Mouse (Mus musculus): ENCODE measurements around the gene Arsg. TPM values are rescaled to one million over a fixed set of nuclear protein-coding genes. Genes with fewer than 3 reads are reported as not detected.

Gene Arsg
- polyA plus RNA-seq, 1 experiment from 2014 or later: 3.6 TPM

DNA sequence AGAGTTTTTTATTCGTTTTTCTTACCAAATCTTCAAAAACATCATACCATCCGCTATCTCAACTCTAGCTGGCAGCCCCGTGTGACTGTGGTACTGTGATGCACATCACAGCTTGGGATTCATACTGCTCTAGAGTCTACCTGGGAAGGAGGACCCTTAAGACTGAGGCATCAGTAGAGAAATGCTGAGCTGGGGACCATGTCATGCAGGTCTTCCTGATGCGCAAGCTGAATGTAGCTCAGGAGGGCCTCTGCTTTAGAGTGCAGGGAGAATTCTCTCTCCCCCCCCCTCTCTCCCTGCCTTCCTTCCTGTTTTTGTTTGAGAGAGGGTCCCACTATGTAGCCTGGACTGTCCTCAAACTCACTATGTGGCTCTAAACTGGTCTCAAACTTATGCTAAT is 32.5 kb upstream of the Arsg start:
- Histone ChIP-seq H3K27me3 (ENCODE audit: control insufficient read depth, insufficient read depth, low read length) (no peaks in the 10 kb centered on the region), H3K9ac (ENCODE audit: low read length) (peak overlapping the region; percentile 83), H3K36me3 (ENCODE audit: control insufficient read depth, insufficient read depth) (peaks cover 13% of the 10 kb centered on the region), H3K4me2 (ENCODE audit: low read depth, low read length) (peak overlapping the region; percentile 93), H3K4me1 (ENCODE audit: control insufficient read depth, insufficient read depth, low read length) (peaks cover 17% of the 10 kb centered on the region), H3K4me3 (ENCODE audit: low read length) (peak overlapping the region; percentile 76), H3K27ac (ENCODE audit: low read length) (no peak overlapping the region), H3K9me3 (replicated peaks; ENCODE audit: control insufficient read depth, low read length) (no peaks in the 10 kb centered on the region)
- no peak for ATAC-seq (replicated peaks; ENCODE audit: extremely low read depth, insufficient read depth, low FRiP score)
- WGBS: 61% methylated on average over 4 of the region's 4 CpGs

DNA sequence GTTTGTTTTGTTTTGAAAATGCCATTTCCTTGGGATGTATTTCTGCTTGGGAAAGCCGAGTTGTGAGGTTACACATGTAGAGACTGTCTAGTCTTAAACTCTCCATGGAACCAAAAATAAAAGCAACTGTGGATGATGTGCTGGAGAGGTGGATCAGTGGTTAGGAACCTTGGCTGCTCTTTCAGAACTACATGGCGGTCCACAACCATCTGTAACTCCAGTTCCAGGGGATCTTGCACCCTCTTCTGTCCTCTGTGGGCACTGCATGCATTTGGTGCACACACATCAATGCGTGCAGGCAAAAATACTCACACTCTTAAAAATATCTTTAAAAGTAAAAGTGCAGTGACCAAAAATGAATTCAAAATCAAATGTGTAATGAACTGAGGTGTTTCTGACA is 32.1 kb upstream of the Arsg start:
- no peak overlapping the region for H3K9ac ChIP-seq (ENCODE audit: low read length)
- H3K36me3 ChIP-seq (ENCODE audit: control insufficient read depth, insufficient read depth): peaks cover 11% of the 10 kb centered on the region
- H3K27me3 ChIP-seq (ENCODE audit: control insufficient read depth, insufficient read depth, low read length): no peaks in the 10 kb centered on the region
- ATAC-seq (replicated peaks; ENCODE audit: extremely low read depth, insufficient read depth, low FRiP score): no peak
- H3K4me3 ChIP-seq (ENCODE audit: low read length): no peak overlapping the region
- peaks cover 17% of the 10 kb centered on the region for H3K4me1 ChIP-seq (ENCODE audit: control insufficient read depth, insufficient read depth, low read length)
- H3K27ac ChIP-seq (ENCODE audit: low read length): no peak overlapping the region
- H3K4me2 ChIP-seq (ENCODE audit: low read depth, low read length): no peak overlapping the region
- H3K9me3 ChIP-seq (replicated peaks; ENCODE audit: control insufficient read depth, low read length): no peaks in the 10 kb centered on the region
- 59% methylated on average over 3 of the region's 3 CpGs for WGBS

DNA sequence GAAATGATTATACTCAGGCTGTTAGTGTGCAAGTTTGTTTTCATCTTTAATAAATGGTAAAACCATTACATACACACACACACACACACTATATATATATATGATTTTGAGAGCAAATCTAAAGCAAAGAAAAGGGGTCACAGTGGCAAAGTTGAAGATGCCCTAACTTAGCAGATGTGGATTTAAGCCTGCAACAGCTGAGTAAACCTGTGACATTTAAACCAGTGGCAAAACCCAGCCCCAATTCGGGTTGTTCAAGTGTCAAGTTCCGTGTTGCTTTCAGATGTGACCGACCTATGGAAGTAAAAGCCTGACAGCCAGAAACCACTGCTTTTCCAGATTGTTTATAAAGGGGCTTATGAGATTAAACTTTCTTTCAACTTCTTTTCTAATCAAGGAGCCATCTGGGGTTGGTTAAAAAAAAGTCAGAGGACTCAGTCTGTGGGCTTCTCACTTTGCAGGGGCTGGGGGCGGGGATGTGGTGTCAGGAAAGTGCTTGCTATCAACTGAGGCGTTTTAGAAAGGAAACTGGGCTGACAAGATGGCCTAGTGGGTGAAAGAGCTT is 30.9 kb upstream of the Arsg start:
- H3K36me3 ChIP-seq (ENCODE audit: control insufficient read depth, insufficient read depth): peaks cover 4% of the 10 kb centered on the region; the same call in 1 of the 2 replicates
- no peak for ATAC-seq (replicated peaks; ENCODE audit: extremely low read depth, insufficient read depth, low FRiP score)
- no peak overlapping the region for H3K4me3 ChIP-seq (ENCODE audit: low read length)
- peaks cover 17% of the 10 kb centered on the region for H3K4me1 ChIP-seq (ENCODE audit: control insufficient read depth, insufficient read depth, low read length)
- H3K27ac ChIP-seq (ENCODE audit: low read length): no peak overlapping the region
- no peaks in the 10 kb centered on the region for H3K9me3 ChIP-seq (replicated peaks; ENCODE audit: control insufficient read depth, low read length)
- no peaks in the 10 kb centered on the region for H3K27me3 ChIP-seq (ENCODE audit: control insufficient read depth, insufficient read depth, low read length)
- WGBS: 52% methylated on average over 5 of the region's 5 CpGs
- no peak overlapping the region for H3K9ac ChIP-seq (ENCODE audit: low read length)
- no peak overlapping the region for H3K4me2 ChIP-seq (ENCODE audit: low read depth, low read length)

DNA sequence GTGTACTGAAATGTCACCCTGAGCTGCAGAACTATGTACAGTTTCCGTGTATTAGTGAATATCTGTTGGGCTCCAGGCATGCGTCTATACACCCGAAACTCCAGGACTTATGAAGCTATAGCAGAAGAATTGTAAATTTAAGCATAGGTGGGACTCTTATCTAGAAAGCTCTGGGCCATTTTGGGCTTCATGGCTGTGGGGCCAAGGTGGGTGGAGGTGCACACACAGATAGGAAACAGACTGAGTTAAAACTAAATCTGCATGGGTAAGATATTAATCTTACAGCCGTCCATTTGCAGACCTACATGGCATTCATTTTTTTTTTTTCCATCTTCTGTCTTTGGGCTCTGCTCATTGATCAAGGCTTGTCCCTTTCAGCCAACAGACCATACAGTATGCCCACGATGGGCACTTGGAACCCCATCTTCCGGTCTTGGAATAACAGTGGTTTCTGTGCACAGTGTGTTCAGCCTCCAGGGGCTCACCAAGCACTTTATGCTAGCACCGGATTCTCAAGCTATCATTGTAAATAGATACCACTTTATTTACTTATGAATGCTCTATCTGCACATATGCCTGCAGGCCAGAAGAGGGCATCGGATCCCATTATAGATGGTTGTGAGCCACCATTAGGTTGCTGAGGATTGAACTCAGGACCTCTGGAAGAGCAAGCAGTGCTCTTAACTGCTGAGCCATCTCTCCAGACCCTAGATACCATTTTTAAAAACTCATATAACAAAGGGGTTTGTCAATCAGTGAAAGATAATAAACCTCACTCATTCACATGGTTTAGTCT is 29.5 kb upstream of the Arsg start:
- peaks cover 17% of the 10 kb centered on the region for H3K4me1 ChIP-seq (ENCODE audit: control insufficient read depth, insufficient read depth, low read length)
- H3K4me3 ChIP-seq (ENCODE audit: low read length): no peak overlapping the region
- no peaks in the 10 kb centered on the region for H3K36me3 ChIP-seq (ENCODE audit: control insufficient read depth, insufficient read depth)
- H3K4me2 ChIP-seq (ENCODE audit: low read depth, low read length): no peak overlapping the region
- WGBS: 86% methylated on average over 8 of the region's 8 CpGs
- ATAC-seq (replicated peaks; ENCODE audit: extremely low read depth, insufficient read depth, low FRiP score): no peak
- H3K27me3 ChIP-seq (ENCODE audit: control insufficient read depth, insufficient read depth, low read length): no peaks in the 10 kb centered on the region
- H3K9ac ChIP-seq (ENCODE audit: low read length): no peak overlapping the region
- H3K27ac ChIP-seq (ENCODE audit: low read length): no peak overlapping the region
- no peaks in the 10 kb centered on the region for H3K9me3 ChIP-seq (replicated peaks; ENCODE audit: control insufficient read depth, low read length)

DNA sequence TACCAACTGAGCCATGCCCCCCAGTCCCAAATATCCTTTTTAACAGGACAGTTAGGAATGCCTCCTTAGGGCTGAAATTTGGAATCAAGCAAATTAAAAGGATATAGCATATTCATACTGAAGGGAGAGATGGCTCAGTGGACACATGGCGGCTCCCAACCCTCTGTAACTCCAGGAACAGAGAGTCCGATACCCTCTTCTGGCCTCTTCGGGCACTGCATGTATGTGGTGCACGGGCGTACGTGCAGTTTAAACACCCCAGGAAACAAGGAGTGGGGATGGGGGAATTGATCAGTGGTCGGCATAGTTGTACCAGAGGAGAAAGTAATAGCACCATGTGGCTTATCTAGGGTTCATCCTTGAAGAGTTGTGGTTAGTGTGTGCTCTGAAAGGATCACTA is 28.6 kb upstream of the Arsg start:
- no peak overlapping the region for H3K9ac ChIP-seq (ENCODE audit: low read length)
- 51% methylated on average over 7 of the region's 7 CpGs for WGBS
- H3K36me3 ChIP-seq (ENCODE audit: control insufficient read depth, insufficient read depth): no peaks in the 10 kb centered on the region
- H3K4me2 ChIP-seq (ENCODE audit: low read depth, low read length): no peak overlapping the region
- H3K27ac ChIP-seq (ENCODE audit: low read length): no peak overlapping the region
- H3K27me3 ChIP-seq (ENCODE audit: control insufficient read depth, insufficient read depth, low read length): no peaks in the 10 kb centered on the region
- no peak overlapping the region for H3K4me3 ChIP-seq (ENCODE audit: low read length)
- no peaks in the 10 kb centered on the region for H3K9me3 ChIP-seq (replicated peaks; ENCODE audit: control insufficient read depth, low read length)
- no peak for ATAC-seq (replicated peaks; ENCODE audit: extremely low read depth, insufficient read depth, low FRiP score)
- H3K4me1 ChIP-seq (ENCODE audit: control insufficient read depth, insufficient read depth, low read length): peaks cover 12% of the 10 kb centered on the region

DNA sequence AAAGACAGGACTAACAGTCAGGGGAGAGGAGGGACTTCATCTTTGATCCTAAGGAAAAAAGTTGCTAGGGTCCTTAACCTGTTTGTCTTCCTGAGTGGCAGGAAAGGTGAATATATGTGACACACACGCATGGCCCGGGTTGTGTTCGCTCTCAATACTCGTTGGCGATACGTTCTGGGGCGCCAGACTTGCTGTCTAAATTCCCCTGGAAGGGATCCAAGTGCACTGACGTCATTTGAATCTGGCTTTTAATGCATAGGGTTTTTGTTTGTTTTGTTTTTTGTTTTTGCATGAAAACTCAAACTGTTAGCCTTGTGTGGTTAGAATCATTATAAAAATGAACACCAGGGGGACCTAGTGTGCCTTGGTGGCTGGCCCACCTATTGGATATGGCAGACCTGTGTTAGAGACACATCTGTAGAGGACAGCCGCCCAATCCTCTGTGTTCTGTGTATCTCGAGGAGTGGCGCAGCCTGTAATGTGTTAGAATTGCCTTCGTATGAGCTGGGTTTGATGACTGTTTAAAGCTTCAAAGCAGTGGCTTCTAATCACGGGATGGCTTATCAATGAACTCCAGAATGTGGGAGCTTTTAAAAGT is 27.6 kb upstream of the Arsg start:
- 36% methylated on average over 13 of the region's 13 CpGs for WGBS
- H3K4me2 ChIP-seq (ENCODE audit: low read depth, low read length): no peak overlapping the region
- H3K27ac ChIP-seq (ENCODE audit: low read length): no peak overlapping the region
- 0 out of 2 replicates have a peak, but pooled peaks have one; percentile 57 for ATAC-seq (replicated peaks; ENCODE audit: extremely low read depth, insufficient read depth, low FRiP score)
- peaks cover 7% of the 10 kb centered on the region for H3K4me1 ChIP-seq (ENCODE audit: control insufficient read depth, insufficient read depth, low read length)
- no peaks in the 10 kb centered on the region for H3K27me3 ChIP-seq (ENCODE audit: control insufficient read depth, insufficient read depth, low read length)
- H3K9me3 ChIP-seq (replicated peaks; ENCODE audit: control insufficient read depth, low read length): no peaks in the 10 kb centered on the region
- peak overlapping the region; percentile 13; the same call in 1 of the 2 replicates for H3K9ac ChIP-seq (ENCODE audit: low read length)
- H3K36me3 ChIP-seq (ENCODE audit: control insufficient read depth, insufficient read depth): no peaks in the 10 kb centered on the region
- no peak overlapping the region for H3K4me3 ChIP-seq (ENCODE audit: low read length)

DNA sequence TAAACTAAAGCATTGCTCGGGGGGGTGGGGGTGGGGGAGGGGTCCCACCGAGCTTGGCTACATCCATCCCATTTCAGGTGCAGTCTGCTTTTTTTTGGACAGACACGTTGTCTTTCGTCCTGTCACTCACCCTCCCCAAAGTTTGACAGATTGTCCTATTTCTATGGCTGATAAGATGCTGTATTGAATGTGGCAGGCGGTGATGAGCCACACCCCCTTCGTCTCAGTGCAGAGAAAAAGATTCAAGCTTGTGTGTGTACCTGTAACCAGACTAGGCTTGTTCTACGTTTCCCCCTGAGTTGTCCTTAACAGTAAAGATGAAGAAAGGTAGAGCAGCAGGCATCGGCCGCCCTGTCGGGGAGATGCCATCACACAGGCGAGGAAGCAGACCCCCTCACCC is 22.0 kb upstream of the Arsg start:
- 84% methylated on average over 11 of the region's 11 CpGs for WGBS
- no peak overlapping the region for H3K9ac ChIP-seq (ENCODE audit: low read length)
- ATAC-seq (replicated peaks; ENCODE audit: extremely low read depth, insufficient read depth, low FRiP score): no peak
- H3K9me3 ChIP-seq (replicated peaks; ENCODE audit: control insufficient read depth, low read length): no peaks in the 10 kb centered on the region
- no peak overlapping the region for H3K27ac ChIP-seq (ENCODE audit: low read length)
- H3K4me3 ChIP-seq (ENCODE audit: low read length): no peak overlapping the region
- no peak overlapping the region for H3K4me2 ChIP-seq (ENCODE audit: low read depth, low read length)
- H3K27me3 ChIP-seq (ENCODE audit: control insufficient read depth, insufficient read depth, low read length): no peaks in the 10 kb centered on the region
- no peaks in the 10 kb centered on the region for H3K4me1 ChIP-seq (ENCODE audit: control insufficient read depth, insufficient read depth, low read length)
- H3K36me3 ChIP-seq (ENCODE audit: control insufficient read depth, insufficient read depth): peaks cover 11% of the 10 kb centered on the region

DNA sequence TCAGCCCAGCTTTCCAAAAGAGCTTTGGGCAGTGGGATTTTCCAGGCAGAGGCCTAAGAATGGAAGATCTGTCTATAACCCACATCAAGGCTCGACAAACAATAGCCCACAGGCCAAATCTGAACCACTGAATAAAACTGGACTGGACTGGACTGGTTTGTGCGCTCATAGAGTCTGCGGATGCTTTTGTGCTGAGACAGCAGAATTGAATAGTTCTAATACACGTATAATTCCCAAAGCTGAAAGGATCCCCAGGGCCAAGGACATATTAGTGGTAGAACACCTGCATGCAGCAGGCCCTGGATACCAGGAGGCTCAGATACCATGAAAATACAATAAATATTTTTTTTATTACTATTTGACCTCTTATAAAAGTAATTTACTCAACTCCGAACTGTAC is 16.9 kb upstream of the Arsg start:
- Histone ChIP-seq H3K9ac (ENCODE audit: low read length) (no peak overlapping the region), H3K4me3 (ENCODE audit: low read length) (no peak overlapping the region), H3K27me3 (ENCODE audit: control insufficient read depth, insufficient read depth, low read length) (no peaks in the 10 kb centered on the region), H3K27ac (ENCODE audit: low read length) (no peak overlapping the region), H3K9me3 (replicated peaks; ENCODE audit: control insufficient read depth, low read length) (no peaks in the 10 kb centered on the region), H3K36me3 (ENCODE audit: control insufficient read depth, insufficient read depth) (peaks cover 14% of the 10 kb centered on the region), H3K4me2 (ENCODE audit: low read depth, low read length) (no peak overlapping the region), H3K4me1 (ENCODE audit: control insufficient read depth, insufficient read depth, low read length) (peaks cover 7% of the 10 kb centered on the region)
- ATAC-seq (replicated peaks; ENCODE audit: extremely low read depth, insufficient read depth, low FRiP score): no peak
- WGBS: 91% methylated on average over 5 of the region's 5 CpGs

DNA sequence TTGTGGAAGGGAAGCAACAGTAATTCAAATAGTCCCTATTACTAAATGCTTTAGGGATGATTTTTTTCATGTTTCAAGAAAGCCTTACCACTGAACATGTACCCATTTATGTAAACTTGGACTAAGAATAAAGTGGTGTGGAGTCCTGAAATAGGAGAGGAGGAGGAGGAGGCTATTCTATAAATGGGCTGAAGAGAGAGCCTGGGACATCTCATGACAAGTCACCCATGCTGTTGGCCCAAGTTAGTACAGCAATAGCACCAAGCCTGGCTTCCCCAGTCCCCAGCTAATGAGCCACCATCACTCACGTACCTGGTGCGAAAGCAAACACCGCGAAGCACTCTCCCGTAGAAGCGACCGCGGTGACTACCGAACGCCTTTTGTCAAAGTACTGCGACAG is 15.0 kb upstream of the Arsg start:
- Histone ChIP-seq H3K9me3 (replicated peaks; ENCODE audit: control insufficient read depth, low read length) (no peaks in the 10 kb centered on the region), H3K4me2 (ENCODE audit: low read depth, low read length) (no peak overlapping the region), H3K27me3 (ENCODE audit: control insufficient read depth, insufficient read depth, low read length) (no peaks in the 10 kb centered on the region), H3K4me1 (ENCODE audit: control insufficient read depth, insufficient read depth, low read length) (peaks cover 7% of the 10 kb centered on the region), H3K9ac (ENCODE audit: low read length) (no peak overlapping the region), H3K36me3 (ENCODE audit: control insufficient read depth, insufficient read depth) (peaks cover 20% of the 10 kb centered on the region), H3K4me3 (ENCODE audit: low read length) (no peak overlapping the region), H3K27ac (ENCODE audit: low read length) (no peak overlapping the region)
- WGBS: 96% methylated on average over 11 of the region's 11 CpGs
- ATAC-seq (replicated peaks; ENCODE audit: extremely low read depth, insufficient read depth, low FRiP score): no peak

Measured in heart, embryonic 16.5 days (tissue).